Mouse (Mus musculus): ENCODE results near the gene Uqcrc2. TPM values are rescaled to one million over a fixed set of nuclear protein-coding genes. Genes with fewer than 3 reads are reported as not detected.

The Uqcrc2 gene
- total RNA-seq (2021), result 100 to 1,000 TPM; 471 to 589 TPM
- long read RNA-seq, experiment 1, transcript Uqcrc2-201 (14 exons, 1,896 nt), result major isoform, 700 of 724 reads
- long read RNA-seq, experiment 1, partial matches to known transcripts, result 13 of 724 reads
- long read RNA-seq, experiment 1, other reads (novel, unspliced or antisense), result 11 of 724 reads
- long read RNA-seq, experiment 2, transcript Uqcrc2-201 (14 exons, 1,896 nt), result major isoform, 774 of 804 reads
- long read RNA-seq, experiment 2, partial matches to known transcripts, result 19 of 804 reads
- long read RNA-seq, experiment 2, other reads (novel, unspliced or antisense), result 11 of 804 reads

GRCm38 (mm10) chr7:120634711-120635361, at the start of gene Uqcrc2:
TSS of gene Uqcrc2 (plus strand) at chr7:120635176.
- DNase-seq, result peak; percentile 88
- intact Hi-C loops (cut with DNase I; ENCODE audit: low total_unique reads), result no loop called here

GRCm38 (mm10) chr7:120597203-120597743, 37.7 kb upstream of the Uqcrc2 start:
- DNase-seq, result no peak
- intact Hi-C loops (cut with DNase I; ENCODE audit: low total_unique reads), result no loop called here

GRCm38 (mm10) chr7:120597744-120598243, 37.2 kb upstream of the Uqcrc2 start:
- peak; percentile 9 for DNase-seq
- intact Hi-C loops (cut with DNase I; ENCODE audit: low total_unique reads), result no loop called here

GRCm38 (mm10) chr7:120598355-120598754, 36.6 kb upstream of the Uqcrc2 start:
- intact Hi-C loops (cut with DNase I; ENCODE audit: low total_unique reads), result no loop called here

GRCm38 (mm10) chr7:120620075-120620771, 14.8 kb upstream of the Uqcrc2 start:
- DNase-seq, result no peak
- intact Hi-C loops (cut with DNase I; ENCODE audit: low total_unique reads), result no loop called here

More at GRCm38 (mm10) chr7:120598355-120598754, 36.6 kb upstream of the Uqcrc2 start:
- DNase-seq, result no peak

GRCm38 (mm10) chr7:120620841-120621240, 14.1 kb upstream of the Uqcrc2 start:
- intact Hi-C loops (cut with DNase I; ENCODE audit: low total_unique reads), result no loop called here
- DNase-seq, result no peak

- intact Hi-C loops (cut with DNase I; ENCODE audit: low total_unique reads), result no loop called here
- DNase-seq, result no peak
Observed at GRCm38 (mm10) chr7:120632518-120632917, 2.5 kb upstream of the Uqcrc2 start.

- intact Hi-C loops (cut with DNase I; ENCODE audit: low total_unique reads), result no loop called here
- DNase-seq, result no peak
Observed at GRCm38 (mm10) chr7:120634301-120634700, 675 bp upstream of the Uqcrc2 start.

GRCm38 (mm10) chr7:120635362-120635781, 396 bp downstream of the Uqcrc2 start:
- intact Hi-C loops (cut with DNase I; ENCODE audit: low total_unique reads), result no loop called here

GRCm38 (mm10) chr7:120635821-120636220, 845 bp downstream of the Uqcrc2 start:
- intact Hi-C loops (cut with DNase I; ENCODE audit: low total_unique reads), result no loop called here
- no peak for DNase-seq

More at GRCm38 (mm10) chr7:120635362-120635781, 396 bp downstream of the Uqcrc2 start:
- no peak for DNase-seq

GRCm38 (mm10) chr7:120643217-120643616, 8.2 kb downstream of the Uqcrc2 start:
- no peak for DNase-seq
- intact Hi-C loops (cut with DNase I; ENCODE audit: low total_unique reads), result no loop called here

- intact Hi-C loops (cut with DNase I; ENCODE audit: low total_unique reads), result no loop called here
- no peak for DNase-seq
Observed at GRCm38 (mm10) chr7:120647849-120648248, 12.9 kb downstream of the Uqcrc2 start.

- intact Hi-C loops (cut with DNase I; ENCODE audit: low total_unique reads), result no loop called here
Observed at GRCm38 (mm10) chr7:120662079-120662478, 27.1 kb downstream of the Uqcrc2 start.

GRCm38 (mm10) chr7:120670153-120670875, 35.3 kb downstream of the Uqcrc2 start, which contains the start of gene Pdzd9:
TSS of gene Pdzd9 (minus strand) at chr7:120670343.
- intact Hi-C loops (cut with DNase I; ENCODE audit: low total_unique reads), result loop anchor here (5.0 to 10.0 kb wide), 2 partner anchors 54 to 82 kb away; no protein-coding TSS in a partner anchor
- DNase-seq, result peak; percentile 75

More at GRCm38 (mm10) chr7:120662079-120662478, 27.1 kb downstream of the Uqcrc2 start:
- DNase-seq, result no peak

- intact Hi-C loops (cut with DNase I; ENCODE audit: low total_unique reads), result loop anchor here (5.0 to 10.0 kb wide), 2 partner anchors 54 to 81 kb away; no protein-coding TSS in a partner anchor
- no peak for DNase-seq
Observed at GRCm38 (mm10) chr7:120671271-120671670, 36.3 kb downstream of the Uqcrc2 start.

- DNase-seq, result peak; percentile 81
- intact Hi-C loops (cut with DNase I; ENCODE audit: low total_unique reads), result loop anchor here (10.0 kb wide), 1 partner anchor 48 kb away; no protein-coding TSS in a partner anchor
Observed at GRCm38 (mm10) chr7:120677001-120677643, 42.1 kb downstream of the Uqcrc2 start, which contains the start of gene Mosmo. TSS of gene Mosmo (plus strand) at chr7:120677618.

- intact Hi-C loops (cut with DNase I; ENCODE audit: low total_unique reads), result loop anchor here (10.0 kb wide), 1 partner anchor 47 kb away; no protein-coding TSS in a partner anchor
- DNase-seq, result peak; percentile 33
Observed at GRCm38 (mm10) chr7:120677764-120678531, 43.0 kb downstream of the Uqcrc2 start.
